Mouse (Mus musculus) embryonic facial prominence, embryonic 11.5 days (tissue): Measurements from ENCODE around the gene Selenof. TPM values are rescaled to one million over a fixed set of nuclear protein-coding genes. Genes with fewer than 3 reads are reported as not detected.

Experiments
- ATAC-seq: fragments of 200-750 bp; cut with Nextera tagmentation; replicated peaks from 2 replicates; pipeline ENCODE4 v1.8.0; 2017; ENCODE audit warnings: low read depth; ENCODE audit not compliant: insufficient number of reproducible peaks, low FRiP score, low TSS enrichment
- DNase-seq: peaks from one replicate; pipeline ENCODE4 v3.0.0-alpha.2; 2015; ENCODE audit warnings: low spot score
- H3K27ac ChIP-seq: fragments of 300-500 bp; sonication (generic); replicated peaks from 2 replicates; pipeline ENCODE4 v1.5.1; 2014; ENCODE audit warnings: mild to moderate bottlenecking, low read depth, low read length, control low read depth
- H3K27me3 ChIP-seq: fragments of 300-500 bp; sonication (generic); 2 replicates; pipeline ENCODE4 v1.6.1; 2014; ENCODE audit warnings: mild to moderate bottlenecking, low read length, moderate library complexity, mixed read lengths; ENCODE audit not compliant: control insufficient read depth, insufficient read depth
- H3K36me3 ChIP-seq: fragments of 300-500 bp; sonication (generic); replicated peaks from 2 replicates; pipeline ENCODE4 v1.6.1; 2014; ENCODE audit warnings: low read depth, mild to moderate bottlenecking, low read length, moderate library complexity, mixed read lengths; ENCODE audit not compliant: control insufficient read depth, insufficient read depth
- H3K4me1 ChIP-seq: fragments of 300-500 bp; sonication (generic); 2 replicates; pipeline ENCODE4 v1.6.1; 2014; ENCODE audit warnings: low read length, mixed read lengths; ENCODE audit not compliant: control insufficient read depth, insufficient read depth
- H3K4me2 ChIP-seq: fragments of 300-500 bp; sonication (generic); 2 replicates; pipeline ENCODE4 v1.6.1; 2014; ENCODE audit warnings: low read depth, mild to moderate bottlenecking, control low read depth, low read length, moderate library complexity
- H3K4me3 ChIP-seq: fragments of 300-500 bp; sonication (generic); 2 replicates; pipeline ENCODE4 v1.5.1; 2014; ENCODE audit warnings: low read depth, low read length, control low read depth
- H3K9ac ChIP-seq: fragments of 300-500 bp; sonication (generic); replicated peaks from 2 replicates; pipeline ENCODE4 v1.6.1; 2014; ENCODE audit warnings: mild to moderate bottlenecking, control low read depth, low read length
- H3K9me3 ChIP-seq: fragments of 300-500 bp; sonication (generic); replicated peaks from 2 replicates; pipeline ENCODE4 v1.6.1; 2016; ENCODE audit warnings: mild to moderate bottlenecking, low read length, inconsistent platforms, mixed read lengths; ENCODE audit not compliant: control insufficient read depth
- WGBS: fragments of 180-500 bp; shearing (Covaris S2); extraction: QIAGEN DNeasy Blood & Tissue Kit; methylation state at CpG from one replicate; pipeline ENCODE4 v1.1.7; 2014; 5-methylcytosine and 5-hydroxymethylcytosine counted together
- polyA plus RNA-seq: library from polyadenylated mRNA; unstranded; fragments of >200 nt; fragmentation: Nextera tagmentation; extraction: Ambion mirVana; gene quantifications from 2 replicates; pipeline ENCODE4 v1.2.1, GENCODE M21; 2014

Gene Selenof
- polyA plus RNA-seq, 1 experiment from 2014 or later: 420 TPM

DNA sequence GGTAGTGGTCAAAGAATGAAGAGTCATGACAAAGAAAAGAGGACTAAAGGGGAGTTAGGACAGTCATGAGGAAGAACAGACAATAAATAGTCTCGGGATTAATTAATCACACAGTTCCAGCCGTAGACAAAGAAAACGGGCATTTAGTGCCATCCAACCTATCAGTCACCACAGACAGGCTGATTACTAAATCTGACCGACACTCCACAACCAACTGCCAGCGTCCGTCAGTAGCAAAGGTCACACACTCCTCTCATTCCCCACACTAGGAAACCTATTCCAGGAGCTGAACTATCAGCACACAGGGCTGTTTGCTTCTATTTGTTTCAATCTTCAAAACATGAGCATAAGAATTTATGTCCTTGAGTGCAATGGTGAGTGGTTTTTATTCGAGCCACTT, 16.2 kb upstream of the Selenof start:
- Histone ChIP-seq H3K4me1 (no peaks in the 10 kb centered on the region; the same call in 1 of the 2 replicates), H3K36me3 (no peaks in the 10 kb centered on the region), H3K9me3 (no peaks in the 10 kb centered on the region), H3K27ac (no peak overlapping the region), H3K9ac (no peak overlapping the region), H3K4me2 (no peak overlapping the region), H3K27me3 (no peaks in the 10 kb centered on the region), H3K4me3 (no peak overlapping the region)
- 64% methylated on average over 7 of the region's 7 CpGs for WGBS
- no peak for ATAC-seq
- DNase-seq: no peak

DNA sequence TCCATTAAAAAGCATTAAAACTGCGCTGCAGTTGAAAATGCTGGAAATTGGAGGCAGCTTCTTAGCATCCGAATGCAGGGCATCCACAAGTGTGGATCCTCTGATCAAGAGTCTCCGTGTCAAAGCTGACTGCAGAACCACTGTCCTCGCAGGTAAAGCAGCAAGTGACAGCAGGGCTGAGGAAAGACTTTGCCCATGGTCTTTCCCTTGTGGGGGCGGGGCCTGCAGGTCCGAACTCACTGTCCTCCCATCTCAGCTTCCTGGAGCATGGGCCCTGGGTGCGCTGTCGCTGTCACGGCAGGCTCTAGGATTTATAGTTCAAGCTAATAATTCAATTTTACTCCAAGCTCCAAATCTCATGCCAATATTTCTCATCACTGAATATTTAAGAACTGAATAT, 15.6 kb upstream of the Selenof start:
- DNase-seq (no peak), ATAC-seq (no peak)
- Histone ChIP-seq H3K4me1 (no peaks in the 10 kb centered on the region; the same call in 1 of the 2 replicates), H3K9ac (no peak overlapping the region), H3K4me3 (no peak overlapping the region), H3K27me3 (no peaks in the 10 kb centered on the region), H3K4me2 (no peak overlapping the region), H3K9me3 (no peaks in the 10 kb centered on the region), H3K27ac (no peak overlapping the region), H3K36me3 (no peaks in the 10 kb centered on the region)
- WGBS: 73% methylated on average over 9 of the region's 9 CpGs

- DNase-seq (no peak), ATAC-seq (no peak)
- Histone ChIP-seq H3K27ac (no peak overlapping the region), H3K9ac (no peak overlapping the region), H3K9me3 (no peaks in the 10 kb centered on the region), H3K4me2 (no peak overlapping the region), H3K4me1 (no peaks in the 10 kb centered on the region; the same call in 1 of the 2 replicates), H3K4me3 (no peak overlapping the region), H3K27me3 (no peaks in the 10 kb centered on the region), H3K36me3 (no peaks in the 10 kb centered on the region)
- WGBS: 90% methylated on average over 7 of the region's 7 CpGs
These were observed 15.0 kb upstream of the Selenof start for GRCm38 (mm10) chr3:144555144-144555543.

GRCm38 (mm10) chr3:144556625-144557324, 13.3 kb upstream of the Selenof start:
- Histone ChIP-seq H3K27me3 (no peaks in the 10 kb centered on the region), H3K27ac (no peak overlapping the region), H3K4me2 (peak overlapping the region; percentile 34), H3K9me3 (no peaks in the 10 kb centered on the region), H3K9ac (peak overlapping the region; percentile 30; the same call in 1 of the 2 replicates), H3K4me3 (no peak overlapping the region), H3K36me3 (no peaks in the 10 kb centered on the region), H3K4me1 (no peaks in the 10 kb centered on the region)
- DNase-seq (no peak), ATAC-seq (peak; percentile 74; the same call in 1 of the 2 replicates)
- WGBS: 5% methylated on average over 16 of the region's 16 CpGs

DNA sequence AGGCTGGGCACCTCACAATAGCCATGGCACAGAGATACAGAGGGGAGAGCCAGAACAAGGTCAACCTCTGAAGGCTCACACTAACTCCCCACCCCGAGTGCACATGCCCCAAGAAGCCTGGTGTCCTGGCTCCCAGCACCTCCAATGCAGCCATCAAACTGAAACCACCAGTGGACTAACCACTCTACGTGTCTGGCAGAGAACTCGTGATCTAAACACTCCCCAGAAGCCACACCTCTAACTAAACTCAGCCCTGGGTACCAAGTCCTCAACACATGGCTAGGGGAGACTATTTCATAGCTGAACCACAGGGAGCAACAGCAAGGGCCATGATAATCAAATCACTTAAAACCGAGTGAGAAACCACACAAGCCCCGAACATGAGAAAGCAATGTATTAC, 11.8 kb upstream of the Selenof start:
- DNase-seq: no peak
- no peaks in the 10 kb centered on the region for H3K4me1 ChIP-seq
- no peak overlapping the region for H3K4me2 ChIP-seq

DNA sequence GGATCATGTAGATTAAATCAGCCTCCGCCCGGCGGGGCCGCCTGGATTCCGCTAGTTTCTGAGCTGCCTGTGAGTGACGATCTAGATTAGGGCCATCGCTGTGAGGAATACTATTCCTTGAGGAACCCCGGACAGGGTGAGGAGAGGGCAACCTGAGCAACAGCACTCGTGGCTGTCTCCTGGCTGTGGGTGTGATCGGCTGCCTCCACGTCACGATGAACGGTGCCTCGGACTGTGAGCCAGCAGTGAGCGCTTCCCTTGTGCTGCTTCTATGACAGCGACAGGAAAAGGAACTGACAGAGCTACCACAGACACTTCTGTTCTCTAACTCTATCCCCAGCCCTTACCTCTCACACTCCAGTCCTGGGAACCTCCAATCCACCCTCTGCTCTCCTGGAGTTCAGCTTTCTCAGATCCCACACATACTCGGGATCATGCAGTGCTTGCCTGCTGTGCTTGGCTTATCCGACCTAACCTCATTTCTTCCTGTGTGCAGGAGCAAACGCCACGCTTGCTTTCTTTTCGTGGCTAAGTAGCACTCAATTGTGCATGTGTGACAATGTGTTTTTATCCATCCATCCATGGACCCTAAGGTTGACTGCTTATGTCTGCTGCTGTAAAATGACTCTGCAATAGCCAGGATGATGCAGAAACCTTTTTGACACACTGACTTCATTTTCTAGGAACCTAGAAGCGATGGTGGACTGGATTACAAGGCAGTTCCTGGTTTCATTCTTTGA, 8.4 kb upstream of the Selenof start:
- Histone ChIP-seq H3K9me3 (no peaks in the 10 kb centered on the region), H3K4me1 (no peaks in the 10 kb centered on the region), H3K27ac (no peak overlapping the region), H3K4me2 (no peak overlapping the region), H3K9ac (no peak overlapping the region), H3K27me3 (no peaks in the 10 kb centered on the region), H3K36me3 (no peaks in the 10 kb centered on the region), H3K4me3 (no peak overlapping the region)
- DNase-seq: no peak
- WGBS: 68% methylated on average over 22 of the region's 22 CpGs
- no peak for ATAC-seq

More for the DNA sequence above, 11.8 kb upstream of the Selenof start:
- Histone ChIP-seq H3K9me3 (no peaks in the 10 kb centered on the region), H3K27me3 (no peaks in the 10 kb centered on the region), H3K4me3 (no peak overlapping the region), H3K27ac (no peak overlapping the region), H3K36me3 (no peaks in the 10 kb centered on the region), H3K9ac (no peak overlapping the region)
- ATAC-seq: no peak
- WGBS: 49% methylated on average over 5 of the region's 5 CpGs

GRCm38 (mm10) chr3:144563916-144564315, 6.2 kb upstream of the Selenof start:
- 86% methylated on average over 7 of the region's 7 CpGs for WGBS
- Histone ChIP-seq H3K4me3 (no peak overlapping the region), H3K4me2 (no peak overlapping the region)

GRCm38 (mm10) chr3:144565212-144565611, 4.9 kb upstream of the Selenof start:
- 93% methylated on average over 7 of the region's 7 CpGs for WGBS
- ATAC-seq (no peak), DNase-seq (no peak)
- H3K27me3 ChIP-seq: no peaks in the 10 kb centered on the region
- H3K4me2 ChIP-seq: no peak overlapping the region
- no peaks in the 10 kb centered on the region for H3K36me3 ChIP-seq
- H3K9me3 ChIP-seq: no peaks in the 10 kb centered on the region
- no peak overlapping the region for H3K27ac ChIP-seq
- H3K4me1 ChIP-seq: no peaks in the 10 kb centered on the region
- H3K4me3 ChIP-seq: no peak overlapping the region
- H3K9ac ChIP-seq: no peak overlapping the region

More at GRCm38 (mm10) chr3:144563916-144564315, 6.2 kb upstream of the Selenof start:
- H3K36me3 ChIP-seq: no peaks in the 10 kb centered on the region
- DNase-seq (no peak), ATAC-seq (no peak)
- H3K4me1 ChIP-seq: no peaks in the 10 kb centered on the region
- no peaks in the 10 kb centered on the region for H3K27me3 ChIP-seq
- H3K27ac ChIP-seq: no peak overlapping the region
- H3K9me3 ChIP-seq: no peaks in the 10 kb centered on the region
- H3K9ac ChIP-seq: no peak overlapping the region
